Mouse (Mus musculus) gastrocnemius, adult 2 months (tissue): ENCODE results near the gene Olfr1230. TPM values are rescaled to one million over a fixed set of nuclear protein-coding genes. Genes with fewer than 3 reads are reported as not detected.

Source experiments
- DNase-seq: peaks from one replicate; pipeline ENCODE4 v3.0.0; 2022
- H3K27ac ChIP-seq: fragments of 200-600 bp; 2 replicates; pipeline ENCODE4 v1.8.1; 2022; ENCODE audit warnings: mild to moderate bottlenecking
- H3K4me3 ChIP-seq: fragments of 200-600 bp; 2 replicates; pipeline ENCODE4 v1.8.1; 2022; ENCODE audit warnings: mild to moderate bottlenecking, moderate library complexity
- CTCF ChIP-seq: fragments of 200-600 bp; IDR thresholded peaks from 2 replicates; pipeline ENCODE4 v1.8.1; 2022; ENCODE audit warnings: antibody characterized with exemption, mild to moderate bottlenecking, moderate library complexity
- intact Hi-C: fragments of 180-260 bp; cut with DNase I; formaldehyde crosslinking; loops from one replicate; pipeline ENCODE4 v1.15.1; 2025
- long read RNA-seq, 2 experiments: library from polyadenylated mRNA; stranded (forward); transcript quantifications; one replicate each; pipeline ENCODE4 v2.0.0; 2021
- total RNA-seq, 2 experiments: library from RNA; stranded (reverse); gene quantifications; 2 replicates each; pipeline ENCODE4 v1.2.3; 2021

Olfr1230 gene
- total RNA-seq = not detected
- long read RNA-seq, experiment 1 = 0 reads
- long read RNA-seq, experiment 2 = 0 reads

- no peak for DNase-seq
- Histone ChIP-seq H3K27ac (no peak within 1 kb of the TSS), H3K4me3 (no peak within 1 kb of the TSS)
- TF ChIP-seq CTCF = no peak
- intact Hi-C loops = no loop called here
Observed at GRCm38 (mm10) chr2:89297168-89297567, at the start of gene Olfr1230. Gene Olfr1230, minus strand, starts transcription at chr2:89297268.

GRCm38 (mm10) chr2:89342298-89342697 lies 45.2 kb upstream of the Olfr1230 start, which contains the start of gene Olfr1233:
Gene Olfr1233, minus strand, starts transcription at chr2:89342398.
- Histone ChIP-seq H3K4me3 (no peak within 1 kb of the TSS), H3K27ac (no peak within 1 kb of the TSS)
- no peak for TF ChIP-seq CTCF
- intact Hi-C loops = no loop called here
- DNase-seq = no peak

GRCm38 (mm10) chr2:89329575-89329974 lies 32.5 kb upstream of the Olfr1230 start, which contains the start of gene Olfr1232:
Gene Olfr1232, minus strand, starts transcription at chr2:89329675.
- intact Hi-C loops = no loop called here
- no peak within 1 kb of the TSS for H3K27ac ChIP-seq
- TF ChIP-seq CTCF = no peak
- no peak for DNase-seq
- no peak within 1 kb of the TSS for H3K4me3 ChIP-seq

- no peak for TF ChIP-seq CTCF
- intact Hi-C loops = no loop called here
- no peak for DNase-seq
- no peak within 1 kb of the TSS for H3K4me3 ChIP-seq
- no peak within 1 kb of the TSS for H3K27ac ChIP-seq
Observed at GRCm38 (mm10) chr2:89306974-89307373, 9.9 kb upstream of the Olfr1230 start, which contains the start of gene Olfr1231. Gene Olfr1231, minus strand, starts transcription at chr2:89307074.

- Histone ChIP-seq H3K4me3 (no peak within 1 kb of the TSS), H3K27ac (no peak within 1 kb of the TSS)
- no peak for DNase-seq
- no peak for TF ChIP-seq CTCF
- intact Hi-C loops = no loop called here
Observed at GRCm38 (mm10) chr2:89287914-89288313, 9.2 kb downstream of the Olfr1230 start, which contains the start of gene Olfr1229. Gene Olfr1229, minus strand, starts transcription at chr2:89288014.

GRCm38 (mm10) chr2:89253962-89254361 lies 43.1 kb downstream of the Olfr1230 start, which contains the start of gene Olfr1228:
Gene Olfr1228, minus strand, starts transcription at chr2:89254062.
- TF ChIP-seq CTCF = no peak
- Histone ChIP-seq H3K27ac (no peak within 1 kb of the TSS), H3K4me3 (no peak within 1 kb of the TSS)
- DNase-seq = no peak
- intact Hi-C loops = no loop called here

Other genes starting within 250 kb of the Olfr1230 start
- not detected for gene Olfr1218, start 236.1 kb downstream of the Olfr1230 start, total RNA-seq
- not detected for gene Olfr1219, start 213.8 kb downstream of the Olfr1230 start, total RNA-seq
- not detected for gene Olfr1220, start 190.4 kb downstream of the Olfr1230 start, total RNA-seq
- not detected for gene Olfr1221, start 180.0 kb downstream of the Olfr1230 start, total RNA-seq
- gene Olfr1222, start 164.2 kb downstream of the Olfr1230 start, total RNA-seq = not detected
- not detected for gene Olfr1223, start 145.7 kb downstream of the Olfr1230 start, total RNA-seq
- not detected for gene Olfr1224-ps1, start 133.2 kb downstream of the Olfr1230 start, total RNA-seq
- not detected for gene Olfr1225, start 122.6 kb downstream of the Olfr1230 start, total RNA-seq
- not detected for gene Olfr1226, start 97.2 kb downstream of the Olfr1230 start, total RNA-seq
- not detected for gene Olfr1228, start 43.2 kb downstream of the Olfr1230 start, total RNA-seq
- gene Olfr1229, start 9.3 kb downstream of the Olfr1230 start, total RNA-seq = not detected
- gene Olfr1231, start 9.8 kb upstream of the Olfr1230 start, total RNA-seq = not detected
- gene Olfr1232, start 32.4 kb upstream of the Olfr1230 start, total RNA-seq = not detected
- not detected for gene Olfr1233, start 45.1 kb upstream of the Olfr1230 start, total RNA-seq
- gene Olfr1234, start 67.6 kb upstream of the Olfr1230 start, total RNA-seq = not detected
- gene Olfr1238, start 112.4 kb upstream of the Olfr1230 start, total RNA-seq = not detected
- gene Olfr1239, start 123.1 kb upstream of the Olfr1230 start, total RNA-seq = not detected
- not detected for gene Olfr1240, start 145.7 kb upstream of the Olfr1230 start, total RNA-seq
- gene Olfr1241, start 189.9 kb upstream of the Olfr1230 start, total RNA-seq = not detected
- gene Olfr1242, start 201.1 kb upstream of the Olfr1230 start, total RNA-seq = not detected
- gene Olfr1243, start 234.2 kb upstream of the Olfr1230 start, total RNA-seq = not detected